Mouse (Mus musculus) liver, postnatal 0 days (tissue): ENCODE data around the gene Tns4. TPM values are rescaled to one million over a fixed set of nuclear protein-coding genes. Genes with fewer than 3 reads are reported as not detected.

Experiments used
- ATAC-seq: fragments of 200-750 bp; cut with Nextera tagmentation; 2 replicates; pipeline ENCODE4 v1.8.0; 2017; ENCODE audit warnings: mild to moderate bottlenecking, moderate library complexity
- DNase-seq: peaks from one replicate; pipeline ENCODE4 v3.0.0-alpha.2; 2016
- H3K27ac ChIP-seq: fragments of 300-500 bp; sonication (generic); 2 replicates; pipeline ENCODE4 v1.5.1; 2014; ENCODE audit warnings: antibody characterized with exemption, moderate library complexity, mild to moderate bottlenecking, low read depth
- H3K27me3 ChIP-seq: fragments of 300-500 bp; sonication (generic); 2 replicates; pipeline ENCODE4 v1.6.1; 2014; ENCODE audit warnings: low read length, control low read depth, mixed read lengths; ENCODE audit not compliant: insufficient read depth
- H3K36me3 ChIP-seq: fragments of 300-500 bp; sonication (generic); replicated peaks from 2 replicates; pipeline ENCODE4 v1.6.1; 2014; ENCODE audit warnings: mild to moderate bottlenecking, control low read depth, low read length, moderate library complexity, mixed read lengths; ENCODE audit not compliant: insufficient read depth
- H3K4me1 ChIP-seq: fragments of 300-500 bp; sonication (generic); 2 replicates; pipeline ENCODE4 v1.6.1; 2014; ENCODE audit warnings: antibody characterized with exemption, mild to moderate bottlenecking, control low read depth; ENCODE audit not compliant: insufficient read depth
- H3K4me2 ChIP-seq: fragments of 300-500 bp; sonication (generic); 2 replicates; pipeline ENCODE4 v1.6.1; 2014; ENCODE audit warnings: low read depth, mild to moderate bottlenecking, low read length, moderate library complexity, mixed read lengths
- H3K4me3 ChIP-seq: fragments of 300-500 bp; sonication (generic); 2 replicates; pipeline ENCODE4 v1.5.1; 2014; ENCODE audit warnings: low read depth, low read length
- H3K9ac ChIP-seq: fragments of 300-500 bp; sonication (generic); replicated peaks from 2 replicates; pipeline ENCODE4 v1.6.1; 2014; ENCODE audit warnings: mild to moderate bottlenecking, moderate library complexity
- H3K9me3 ChIP-seq: fragments of 300-500 bp; sonication (generic); 2 replicates; pipeline ENCODE4 v1.6.1; 2016; ENCODE audit warnings: mild to moderate bottlenecking, control low read depth, low read length, mixed read lengths
- CTCF ChIP-seq: sonication (generic); IDR thresholded peaks from 2 replicates; pipeline ENCODE4 v1.5.1; 2016; ENCODE audit warnings: antibody characterized with exemption, low read depth
- EP300 ChIP-seq: IDR thresholded peaks from 2 replicates; pipeline ENCODE4 v1.6.1; 2016; ENCODE audit warnings: antibody characterized with exemption, low read depth, mild to moderate bottlenecking
- WGBS: fragments of 180-500 bp; shearing (Covaris S2); extraction: QIAGEN DNeasy Blood & Tissue Kit; methylation state at CpG from one replicate; pipeline ENCODE4 v1.1.7; 2014; ENCODE audit not compliant: insufficient replicate concordance; 5-methylcytosine and 5-hydroxymethylcytosine counted together
- polyA plus RNA-seq: library from polyadenylated mRNA; unstranded; fragments of >200 nt; fragmentation: Nextera tagmentation; extraction: Ambion mirVana; gene quantifications from 2 replicates; pipeline ENCODE4 v1.2.1, GENCODE M21; 2015

Tns4 gene
- polyA plus RNA-seq, 1 experiment from 2014 or later = 0.31 TPM

DNA sequence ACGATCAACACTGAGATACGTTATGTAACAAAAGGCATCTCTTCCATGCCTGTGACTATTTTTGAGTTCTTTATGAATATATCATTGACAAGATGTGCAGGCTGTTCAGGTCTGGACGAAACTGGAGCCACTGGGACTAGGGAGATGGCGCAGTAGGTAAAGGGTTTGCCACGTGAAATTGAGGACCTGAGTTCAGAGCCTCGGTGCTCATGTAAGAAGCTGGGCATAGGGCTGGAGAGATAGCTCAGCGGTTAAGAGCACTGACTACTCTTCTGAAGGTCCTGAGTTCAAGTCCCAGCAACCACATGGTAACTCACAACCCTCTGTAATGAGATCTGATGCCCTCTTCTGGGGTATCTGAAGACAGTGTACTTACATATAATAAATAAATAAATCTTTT is 22.5 kb upstream of the Tns4 start:
- ATAC-seq (no peak), DNase-seq (no peak)
- Histone ChIP-seq H3K4me2 (no peak overlapping the region), H3K36me3 (no peaks in the 10 kb centered on the region), H3K4me1 (no peaks in the 10 kb centered on the region; the same call in 1 of the 2 replicates), H3K27me3 (no peaks in the 10 kb centered on the region), H3K4me3 (no peak overlapping the region), H3K9me3 (no peaks in the 10 kb centered on the region), H3K9ac (no peak overlapping the region), H3K27ac (no peak overlapping the region)
- WGBS = 85% methylated on average over 7 of the region's 7 CpGs
- no peak for TF ChIP-seq EP300
- no peak for TF ChIP-seq CTCF

DNA sequence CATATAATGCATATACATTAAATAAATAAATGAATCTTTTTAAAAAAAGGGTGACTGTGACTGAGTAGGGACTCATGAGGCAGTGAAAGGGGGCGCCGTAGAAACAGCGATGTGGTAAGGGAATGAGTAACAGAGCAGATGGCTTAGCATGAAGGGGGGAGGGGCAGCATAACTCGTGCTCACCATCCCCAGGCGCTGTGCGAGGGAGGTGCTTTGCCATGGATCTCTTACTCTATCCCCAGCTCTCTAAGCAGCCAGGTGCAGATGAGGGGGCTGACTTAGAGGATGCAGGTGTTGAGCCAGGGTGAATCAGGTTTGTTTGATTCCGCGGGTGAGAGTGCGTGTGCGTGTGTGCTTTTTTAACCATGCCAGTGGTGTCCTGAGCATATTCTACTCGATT is 22.0 kb upstream of the Tns4 start:
- Histone ChIP-seq H3K4me3 (no peak overlapping the region), H3K9me3 (no peaks in the 10 kb centered on the region), H3K4me2 (no peak overlapping the region), H3K27me3 (no peaks in the 10 kb centered on the region), H3K36me3 (no peaks in the 10 kb centered on the region), H3K4me1 (peaks cover 3% of the 10 kb centered on the region; the same call in 1 of the 2 replicates), H3K9ac (no peak overlapping the region), H3K27ac (no peak overlapping the region)
- DNase-seq (no peak), ATAC-seq (no peak)
- TF ChIP-seq EP300 (no peak), CTCF (no peak)
- WGBS = 75% methylated on average over 11 of the region's 11 CpGs

DNA sequence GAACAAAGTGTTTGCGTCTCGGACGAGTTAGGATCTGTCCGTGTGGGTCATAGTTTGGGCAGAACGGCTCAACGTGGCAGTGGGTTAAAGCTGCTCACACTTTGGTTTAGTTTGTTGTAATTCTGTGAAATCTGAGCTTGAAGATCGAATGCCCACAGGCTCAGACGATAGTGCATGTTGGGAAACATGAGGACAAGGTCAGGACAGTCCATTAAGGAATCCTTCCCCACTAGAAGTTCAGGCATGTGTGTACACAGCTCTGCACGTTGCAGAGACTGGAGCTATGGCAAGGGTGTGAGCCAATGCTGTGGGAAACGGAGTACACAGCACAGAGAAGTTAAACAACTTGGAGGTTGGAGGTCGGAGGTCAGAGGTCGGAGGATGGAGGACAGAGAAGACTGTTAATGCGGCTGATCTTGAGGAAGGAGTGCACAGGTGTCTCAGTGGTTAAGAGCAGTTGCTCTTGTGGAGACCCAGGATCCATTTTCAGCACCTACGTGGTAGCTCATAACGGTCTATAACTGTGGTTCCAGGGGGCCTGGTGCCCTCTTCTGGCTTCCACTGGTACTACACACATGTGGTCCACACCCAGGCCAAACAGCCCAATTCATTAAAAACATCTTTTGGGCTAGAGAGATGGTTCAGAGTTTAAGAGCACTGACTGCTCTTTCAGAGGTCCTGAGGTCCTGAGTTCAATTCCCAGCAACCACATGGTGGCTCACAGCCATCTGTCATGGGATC is 21.4 kb upstream of the Tns4 start:
- no peak overlapping the region for H3K27ac ChIP-seq
- H3K9me3 ChIP-seq = no peaks in the 10 kb centered on the region
- no peaks in the 10 kb centered on the region for H3K36me3 ChIP-seq
- 75% methylated on average over 15 of the region's 15 CpGs for WGBS
- no peak overlapping the region for H3K4me3 ChIP-seq
- no peak overlapping the region for H3K9ac ChIP-seq
- H3K27me3 ChIP-seq = no peaks in the 10 kb centered on the region
- no peak for DNase-seq
- no peak for TF ChIP-seq EP300
- TF ChIP-seq CTCF = peak; percentile 62
- no peak for ATAC-seq
- H3K4me1 ChIP-seq = peaks cover 8% of the 10 kb centered on the region; the same call in 1 of the 2 replicates
- no peak overlapping the region for H3K4me2 ChIP-seq

DNA sequence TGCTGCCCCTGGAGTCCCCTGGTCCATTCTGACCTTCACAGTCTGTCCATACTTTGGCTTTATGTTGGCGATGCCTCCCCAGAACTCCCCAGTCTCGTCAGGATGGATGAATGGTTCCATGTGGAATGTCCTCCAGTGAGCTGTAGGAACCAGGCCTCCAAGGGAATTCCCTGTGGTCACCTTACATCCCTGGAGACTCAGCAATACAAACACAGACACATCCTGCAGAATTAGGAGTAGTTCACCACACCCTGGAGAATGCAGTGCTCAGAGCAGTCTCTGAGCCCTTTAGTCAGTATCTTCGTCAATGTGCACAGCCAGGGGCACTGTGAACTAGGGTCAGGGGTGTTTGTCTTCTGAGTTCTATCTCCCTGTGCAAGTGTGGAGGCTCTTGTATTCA is 19.2 kb upstream of the Tns4 start:
- no peak for TF ChIP-seq CTCF
- no peak for TF ChIP-seq EP300
- H3K9me3 ChIP-seq = no peaks in the 10 kb centered on the region
- H3K4me2 ChIP-seq = no peak overlapping the region
- ATAC-seq (no peak), DNase-seq (no peak)
- H3K36me3 ChIP-seq = no peaks in the 10 kb centered on the region
- no peak overlapping the region for H3K9ac ChIP-seq
- no peak overlapping the region for H3K4me3 ChIP-seq
- H3K27ac ChIP-seq = no peak overlapping the region
- H3K27me3 ChIP-seq = no peaks in the 10 kb centered on the region
- WGBS = 75% methylated on average over 3 of the region's 3 CpGs
- peaks cover 14% of the 10 kb centered on the region; the same call in 1 of the 2 replicates for H3K4me1 ChIP-seq

DNA sequence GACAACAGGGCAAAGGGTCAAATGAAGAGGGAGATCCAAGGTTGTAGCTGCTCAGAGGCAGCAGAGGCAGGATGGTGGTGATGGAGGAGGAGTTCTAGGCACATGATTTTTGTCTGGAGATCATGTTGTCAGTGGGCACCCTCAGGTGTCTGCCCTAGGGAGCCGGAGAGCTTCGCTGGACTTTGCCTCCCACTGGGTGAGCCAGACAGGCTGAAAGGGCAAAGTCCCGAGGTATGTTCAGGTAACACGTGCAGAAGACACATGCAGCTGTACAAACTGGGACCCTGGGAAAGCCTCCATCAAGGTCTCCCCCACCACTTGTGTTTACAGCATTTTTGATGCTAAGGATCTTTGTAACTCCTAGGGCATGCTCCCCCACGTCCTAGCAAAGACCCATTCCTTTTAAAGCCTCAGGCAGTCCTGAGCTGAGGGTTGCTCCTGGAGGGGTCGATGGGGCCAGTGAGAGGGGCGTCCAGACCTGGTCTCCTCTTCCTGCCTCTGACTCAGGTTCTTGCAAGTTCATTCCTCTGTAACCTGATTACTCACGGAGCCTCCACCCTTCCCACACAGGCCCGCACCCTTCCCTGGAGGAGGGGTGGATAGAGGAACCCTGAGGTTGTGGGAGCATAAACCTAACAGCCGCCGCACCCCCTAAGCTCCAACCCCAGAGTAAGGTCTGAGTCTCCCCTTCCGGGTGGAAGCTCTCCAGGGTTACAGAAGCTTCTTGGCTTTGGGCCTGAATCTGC is 17.0 kb upstream of the Tns4 start:
- TF ChIP-seq CTCF (no peak), EP300 (no peak)
- H3K27me3 ChIP-seq = no peaks in the 10 kb centered on the region
- 0 out of 2 replicates have a peak overlapping the region, but pooled peaks have one; percentile 19 for H3K27ac ChIP-seq
- WGBS = 40% methylated on average over 12 of the region's 12 CpGs
- no peaks in the 10 kb centered on the region for H3K9me3 ChIP-seq
- H3K4me2 ChIP-seq = no peak overlapping the region
- H3K4me1 ChIP-seq = peaks cover 14% of the 10 kb centered on the region; the same call in 1 of the 2 replicates
- ATAC-seq (peak; percentile 81), DNase-seq (peak; percentile 42)
- H3K4me3 ChIP-seq = no peak overlapping the region
- H3K36me3 ChIP-seq = no peaks in the 10 kb centered on the region
- H3K9ac ChIP-seq = no peak overlapping the region

DNA sequence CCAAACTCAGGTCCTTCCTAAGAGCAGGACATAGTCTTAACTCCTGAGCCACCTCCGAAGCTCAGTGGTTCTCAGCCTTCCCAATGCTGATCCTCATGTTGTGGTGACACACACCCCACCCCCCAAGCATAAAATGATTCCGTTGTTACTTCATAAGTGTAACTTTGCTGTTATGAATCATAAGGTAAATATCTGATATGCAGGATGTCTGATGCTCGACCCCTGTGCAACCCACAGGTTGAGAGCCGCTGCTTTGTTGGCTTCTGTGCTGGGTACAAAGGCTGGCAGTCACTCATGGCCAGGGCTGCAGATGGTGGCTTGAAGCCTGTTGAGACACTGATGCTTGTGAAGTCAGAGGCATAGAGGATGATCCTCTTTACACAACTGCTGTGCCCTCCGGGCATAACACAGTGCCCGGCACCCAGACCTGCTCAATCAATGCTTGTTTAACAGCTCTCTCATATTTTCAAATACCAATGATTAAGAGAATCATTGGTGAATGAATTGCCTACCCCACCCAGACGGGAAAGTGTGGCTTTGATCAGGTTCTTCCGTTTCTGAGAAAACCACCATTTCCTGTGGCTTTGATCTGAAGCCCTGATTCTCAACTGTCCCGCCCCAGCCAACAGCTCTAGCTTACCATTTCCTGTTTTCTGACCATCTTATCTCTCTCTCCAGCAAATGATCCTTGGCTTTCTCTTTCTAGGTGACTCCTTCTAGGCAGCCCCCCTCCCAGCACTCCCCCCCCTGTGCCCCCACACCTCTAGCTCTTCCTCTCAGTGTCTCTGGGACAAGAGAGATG is 15.7 kb upstream of the Tns4 start:
- no peaks in the 10 kb centered on the region for H3K9me3 ChIP-seq
- 40% methylated on average over 9 of the region's 9 CpGs for WGBS
- DNase-seq (no peak), ATAC-seq (no peak)
- TF ChIP-seq CTCF (no peak), EP300 (peak; percentile 29; the same call in 1 of the 2 replicates)
- no peak overlapping the region for H3K9ac ChIP-seq
- H3K27ac ChIP-seq = no peak overlapping the region
- H3K27me3 ChIP-seq = no peaks in the 10 kb centered on the region
- H3K4me3 ChIP-seq = no peak overlapping the region
- peaks cover 16% of the 10 kb centered on the region; the same call in 1 of the 2 replicates for H3K4me1 ChIP-seq
- no peak overlapping the region for H3K4me2 ChIP-seq
- H3K36me3 ChIP-seq = no peaks in the 10 kb centered on the region
